ENCODE assay signal across 16 mouse cellular contexts in genomic region chr11:94003346-94003745, GRCm38 (mm10).
"Had no signal": no experiment of that assay in that cellular context is flagged by ENCODE, and none has a peak within 500 bp of the region (broad histone marks: within the 10 kb centered on the region; RNA-seq: fewer than 3 reads in every experiment).

No protein-coding gene starts in this region.

- H3K4me3 ChIP-seq: neural tube, embryonic 13.5 days; neural tube, embryonic 15.5 days; stomach, embryonic 15.5 days had no signal

- H3K36me3 ChIP-seq: neural tube, embryonic 15.5 days; stomach, embryonic 15.5 days had no signal

- H3K27ac ChIP-seq: neural tube, embryonic 13.5 days; neural tube, embryonic 15.5 days; stomach, embryonic 15.5 days; stomach, postnatal 0 days had no signal

- DNase-seq: retina, postnatal 1 day; right cerebral cortex, adult 18-20 months; right cerebral cortex, postnatal 14 days; right cerebral cortex, postnatal 25 days; right cerebral cortex, postnatal 4 days; spleen, adult 18-20 months; thymus, adult 18-20 months; thymus, adult 2 months; thymus, postnatal 14 days; thymus, postnatal 25 days; thymus, postnatal 36 days; thymus, postnatal 4 days had no signal

- H3K27me3 ChIP-seq: neural tube, embryonic 13.5 days; neural tube, embryonic 15.5 days; stomach, embryonic 15.5 days had no signal

- H3K9ac ChIP-seq: neural tube, embryonic 13.5 days; neural tube, embryonic 15.5 days; stomach, embryonic 15.5 days had no signal
